Mouse (Mus musculus) adrenal gland, postnatal 4 days (tissue): ENCODE measurements at regions not wholly inside any gene's neighbourhood (a gene's known extent, or its start where the extent isn't known, plus 50 kb on each side); places are given as distances from the start of the nearest gene placed in this dataset.

ENCODE experiments used
- DNase-seq, 2 experiments: peaks; one replicate each; pipeline ENCODE4 v3.0.0; 2021 to 2022; ENCODE audit warnings: low spot score in 2 of 2, mixed read lengths in 2 of 2

DNA sequence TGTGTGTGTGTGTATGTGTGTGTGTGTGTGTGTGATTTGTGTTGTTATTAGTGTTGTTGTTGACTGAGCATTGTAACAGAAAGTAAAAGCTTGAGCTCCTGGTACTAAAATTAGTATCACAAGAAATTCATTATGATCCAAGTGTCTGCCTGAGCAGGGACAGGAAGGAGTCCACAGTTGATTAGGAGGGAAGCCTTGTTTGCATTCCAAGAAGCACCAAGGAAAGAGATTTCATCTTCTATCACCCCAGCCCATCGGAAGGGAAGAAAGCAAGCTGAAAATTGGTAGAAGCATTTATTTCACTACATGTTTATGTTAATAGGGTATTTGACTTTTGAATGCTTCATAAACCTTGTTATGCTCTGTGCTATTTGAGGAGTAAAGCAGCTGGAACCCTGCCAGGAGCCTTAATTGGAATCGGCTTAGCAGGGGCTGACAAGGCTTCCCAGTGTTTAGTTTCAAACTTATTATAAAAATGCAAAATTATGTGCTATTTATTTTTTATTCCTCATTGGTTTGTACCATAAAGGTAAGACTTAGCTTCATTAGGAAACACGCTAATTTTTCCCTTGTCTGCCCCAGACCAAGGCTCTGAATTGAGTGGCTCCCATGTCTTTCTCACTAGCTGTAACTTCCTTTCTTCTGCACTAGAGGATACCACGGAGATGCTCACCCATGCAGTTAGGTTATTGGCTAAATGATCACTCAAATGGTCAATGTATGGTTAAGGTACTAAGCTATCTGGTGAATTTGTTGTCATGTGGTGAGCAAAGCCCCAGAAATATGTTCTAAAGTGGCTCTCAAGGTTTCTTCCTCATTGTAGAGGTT is 318.6 kb downstream of the Serpinb8 start:
- no peak for DNase-seq

- DNase-seq, result no peak
These were observed 325.1 kb downstream of the Serpinb8 start for GRCm38 (mm10) chr1:107914671-107915590.

DNA sequence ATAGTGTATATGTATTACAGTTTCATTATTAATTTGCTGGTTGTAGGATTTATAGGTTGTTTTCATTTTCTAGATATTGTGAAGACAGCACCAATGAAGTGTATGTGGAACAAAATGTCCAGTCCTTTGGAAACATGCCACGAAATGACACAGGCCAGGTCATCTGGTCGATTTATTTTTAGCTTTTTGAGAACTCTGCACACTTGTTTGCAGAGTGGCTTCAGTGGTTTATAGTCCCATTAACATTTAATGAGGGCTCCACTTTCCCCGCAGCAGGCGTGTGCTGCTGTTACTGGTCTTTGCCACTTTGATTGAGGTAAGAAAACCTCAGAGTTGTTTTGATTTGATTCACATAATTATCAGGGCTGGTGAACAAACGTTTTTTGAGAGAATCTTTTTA is 327.2 kb downstream of the Serpinb8 start:
- no peak for DNase-seq

- no peak for DNase-seq
These were observed 351.9 kb downstream of the Serpinb8 start for GRCm38 (mm10) chr1:107941601-107942270.

DNA sequence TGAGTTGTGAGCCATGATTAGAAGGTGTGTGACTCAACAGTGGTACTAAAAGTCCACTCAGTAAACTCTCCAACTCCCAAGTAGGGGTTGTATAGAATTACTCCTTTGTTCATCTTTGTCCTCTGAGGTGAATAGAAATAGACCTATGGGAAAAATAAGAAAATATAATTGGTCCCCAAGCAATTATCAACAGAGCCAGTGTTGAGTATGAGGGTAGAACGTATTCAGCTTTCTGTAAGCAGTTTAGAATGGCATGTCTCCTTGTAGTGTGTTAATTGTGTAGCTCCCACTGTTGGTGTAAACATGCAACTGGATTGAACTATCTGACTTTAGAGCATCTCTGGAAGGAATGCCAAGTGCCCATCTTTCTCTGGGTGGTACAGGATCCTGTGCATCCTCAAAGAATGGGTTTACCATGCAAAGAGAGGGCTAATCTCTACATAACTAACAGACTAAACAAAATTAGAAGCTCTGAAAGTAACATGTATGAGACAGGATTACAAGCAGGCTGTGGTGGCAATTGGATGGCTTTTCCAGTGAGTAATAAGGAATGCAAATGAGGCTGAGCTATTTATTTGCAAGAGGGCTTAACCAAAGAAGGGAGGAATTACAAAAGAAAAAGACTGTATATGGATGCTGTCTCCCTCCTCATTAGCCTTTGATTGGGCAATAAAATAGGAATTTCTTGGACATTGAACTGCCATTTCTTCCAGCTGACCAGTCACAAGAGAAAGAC is 356.6 kb downstream of the Serpinb8 start:
- DNase-seq, result no peak

GRCm38 (mm10) chr1:107950396-107950795 is 360.6 kb downstream of the Serpinb8 start:
- DNase-seq, result no peak

- DNase-seq, result no peak
These were observed 371.2 kb downstream of the Serpinb8 start for GRCm38 (mm10) chr1:107961009-107961408.

GRCm38 (mm10) chr1:107975626-107976335 is 386.0 kb downstream of the Serpinb8 start:
- no peak for DNase-seq

- DNase-seq, result no peak
These were observed 387.9 kb downstream of the Serpinb8 start for GRCm38 (mm10) chr1:107977686-107978085.

DNA sequence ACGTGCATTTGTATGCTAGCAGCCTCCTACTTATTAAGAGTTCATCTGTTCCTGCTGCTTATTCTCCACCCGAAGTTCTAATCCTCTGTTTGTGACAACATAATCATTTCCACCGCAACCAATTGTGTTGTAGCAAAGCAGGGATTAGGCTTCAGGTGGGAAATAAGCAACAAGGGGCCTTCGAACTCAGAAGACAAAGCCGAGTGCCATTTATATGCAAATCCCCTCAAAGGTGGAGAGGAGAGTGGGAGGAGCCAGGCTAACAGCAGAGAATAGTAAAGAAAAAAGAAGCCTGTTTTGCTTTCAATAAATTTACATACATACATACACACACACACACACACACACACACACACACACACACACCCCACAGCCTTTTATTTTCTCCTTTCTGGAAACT is 388.6 kb downstream of the Serpinb8 start:
- no peak for DNase-seq

- no peak for DNase-seq
These were observed 395.8 kb downstream of the Serpinb8 start for GRCm38 (mm10) chr1:107985646-107986045.

GRCm38 (mm10) chr1:107988076-107988475 is 398.3 kb downstream of the Serpinb8 start:
- no peak for DNase-seq

DNA sequence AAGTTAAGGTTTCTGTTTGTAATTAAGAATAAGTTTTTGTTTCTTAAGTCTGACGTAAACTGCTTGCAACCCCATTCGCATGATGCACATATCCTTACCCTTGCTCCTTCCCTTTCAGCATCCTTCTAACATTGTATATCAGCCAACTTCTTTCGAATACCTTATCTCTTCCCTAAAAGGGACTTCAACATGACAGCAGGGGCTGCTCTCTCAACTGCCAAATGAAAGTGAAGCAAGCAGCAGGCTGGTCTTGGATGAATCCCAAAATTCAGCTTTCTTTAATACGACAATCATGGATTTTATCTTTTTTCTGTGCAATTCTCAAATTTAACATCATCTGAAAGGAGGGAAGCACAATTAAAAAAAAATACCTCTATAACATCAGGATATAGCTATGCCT is 403.2 kb downstream of the Serpinb8 start:
- no peak for DNase-seq

GRCm38 (mm10) chr1:108023721-108024353 is 434.0 kb downstream of the Serpinb8 start:
- no peak for DNase-seq

DNA sequence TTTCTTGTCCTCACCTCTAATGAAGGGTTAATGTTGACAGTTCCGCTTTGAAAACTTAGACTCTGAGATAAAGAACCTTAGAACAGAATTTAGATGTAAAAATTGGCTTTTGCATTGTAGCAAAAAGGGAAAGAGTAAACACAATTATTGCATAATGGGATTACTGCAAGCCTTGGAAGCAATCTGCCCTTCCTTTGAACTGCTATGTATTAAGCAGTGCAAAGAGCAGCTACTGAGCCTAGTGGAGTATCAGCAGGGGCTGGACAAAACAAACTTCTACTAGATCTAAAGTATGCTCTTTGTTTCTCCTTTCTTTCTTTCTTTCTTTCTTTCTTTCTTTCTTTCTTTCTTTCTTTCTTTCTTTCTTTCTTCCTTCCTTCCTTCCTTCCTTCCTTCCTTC is 434.9 kb downstream of the Serpinb8 start:
- DNase-seq, result no peak

- DNase-seq, result no peak
These were observed 436.7 kb downstream of the Serpinb8 start for GRCm38 (mm10) chr1:108026461-108026860.

GRCm38 (mm10) chr1:108046194-108046593 is 456.4 kb downstream of the Serpinb8 start:
- DNase-seq, result peak in 1 of 2 experiments; percentile 3

DNA sequence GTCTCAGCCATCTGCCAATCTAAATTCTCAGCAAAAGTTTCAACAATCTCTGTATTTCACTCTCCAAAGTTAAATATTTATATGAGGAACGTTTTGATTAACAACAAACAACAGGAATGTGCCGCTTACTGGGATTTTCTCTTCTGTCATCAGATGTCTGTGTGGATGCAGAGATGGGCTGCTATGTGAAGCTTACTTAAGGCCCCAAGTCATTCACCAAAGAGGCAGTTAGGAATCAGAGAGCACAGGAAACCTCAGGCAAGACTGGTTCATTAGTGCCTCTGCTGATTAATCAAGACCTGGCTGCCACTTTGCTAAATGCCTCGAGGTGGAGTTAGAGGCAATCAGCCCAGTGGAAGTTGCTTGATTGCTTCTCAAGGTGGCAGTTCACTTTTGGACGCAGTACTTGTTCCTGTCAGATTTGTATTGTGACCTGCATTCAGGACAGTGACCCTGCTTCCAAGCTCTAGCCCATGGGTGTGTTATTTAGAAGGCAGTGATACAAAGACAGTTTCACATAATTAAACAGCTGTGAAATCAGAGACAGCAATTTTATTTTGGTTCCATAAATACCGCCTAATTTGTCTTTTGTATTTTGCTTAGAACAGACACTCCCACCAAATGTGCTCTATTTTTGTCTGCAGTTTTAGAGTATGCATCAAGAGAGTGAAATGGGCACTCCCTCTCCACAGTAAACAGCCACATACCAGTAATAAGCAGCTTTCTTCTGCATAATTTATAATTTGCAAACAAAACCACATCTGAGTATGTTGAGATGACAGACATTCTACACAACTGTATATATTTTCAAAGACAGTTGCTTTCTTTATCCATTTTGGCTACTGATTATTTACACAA is 457.3 kb downstream of the Serpinb8 start:
- no peak for DNase-seq

- DNase-seq, result no peak
These were observed 504.8 kb downstream of the Serpinb8 start for GRCm38 (mm10) chr1:108094622-108095021.
